Mouse (Mus musculus) heart, postnatal 0 days (tissue): ENCODE results near the gene Stk38. TPM values are rescaled to one million over a fixed set of nuclear protein-coding genes. Genes with fewer than 3 reads are reported as not detected.

Experiments used
- ATAC-seq: fragments of 200-750 bp; cut with Nextera tagmentation; 2 replicates; pipeline ENCODE4 v1.8.0; 2017; ENCODE audit warnings: low read depth, moderate number of reproducible peaks, moderate library complexity; ENCODE audit not compliant: insufficient read depth
- DNase-seq: peaks from one replicate; pipeline ENCODE4 v3.0.0-alpha.2; 2016; ENCODE audit warnings: low spot score
- H3K27ac ChIP-seq: fragments of 300-500 bp; sonication (generic); 2 replicates; pipeline ENCODE4 v1.5.1; 2014; ENCODE audit warnings: low read depth, mild to moderate bottlenecking
- H3K27me3 ChIP-seq: fragments of 300-500 bp; sonication (generic); 2 replicates; pipeline ENCODE4 v1.6.1; 2014; ENCODE audit warnings: low read length, mixed read lengths; ENCODE audit not compliant: control insufficient read depth, insufficient read depth
- H3K36me3 ChIP-seq: fragments of 300-500 bp; sonication (generic); replicated peaks from 2 replicates; pipeline ENCODE4 v1.6.1; 2014; ENCODE audit warnings: low read length, mixed read lengths; ENCODE audit not compliant: control insufficient read depth, insufficient read depth
- H3K4me1 ChIP-seq: fragments of 300-500 bp; sonication (generic); 2 replicates; pipeline ENCODE4 v1.6.1; 2014; ENCODE audit warnings: antibody characterized with exemption; ENCODE audit not compliant: control insufficient read depth, insufficient read depth
- H3K4me2 ChIP-seq: fragments of 300-500 bp; sonication (generic); 2 replicates; pipeline ENCODE4 v1.6.1; 2014; ENCODE audit warnings: low read depth, mild to moderate bottlenecking, low read length, moderate library complexity
- H3K4me3 ChIP-seq: fragments of 300-500 bp; sonication (generic); 2 replicates; pipeline ENCODE4 v1.5.1; 2014; ENCODE audit warnings: low read depth, low read length
- H3K9ac ChIP-seq: fragments of 300-500 bp; sonication (generic); replicated peaks from 2 replicates; pipeline ENCODE4 v1.6.1; 2014; ENCODE audit warnings: low read depth, low read length, mixed read lengths
- H3K9me3 ChIP-seq: fragments of 300-500 bp; sonication (generic); replicated peaks from 2 replicates; pipeline ENCODE4 v1.6.1; 2016; ENCODE audit warnings: low read length; ENCODE audit not compliant: control insufficient read depth
- CTCF ChIP-seq: IDR thresholded peaks from 2 replicates; pipeline ENCODE4 v1.5.1; 2016; ENCODE audit warnings: antibody characterized with exemption, control low read depth, low read depth
- EP300 ChIP-seq: IDR thresholded peaks from 2 replicates; pipeline ENCODE4 v1.6.1; 2016; ENCODE audit warnings: antibody characterized with exemption, low read depth
- WGBS: fragments of 180-500 bp; shearing (Covaris S2); extraction: QIAGEN DNeasy Blood & Tissue Kit; methylation state at CpG from one replicate; pipeline ENCODE4 v1.1.7; 2014; 5-methylcytosine and 5-hydroxymethylcytosine counted together
- polyA plus RNA-seq: library from polyadenylated mRNA; unstranded; fragments of >200 nt; fragmentation: Nextera tagmentation; extraction: Ambion mirVana; gene quantifications from 2 replicates; pipeline ENCODE4 v1.2.1, GENCODE M21; 2015
- total RNA-seq: library from RNA; depleted of rRNA; stranded (reverse); fragments of >200 nt; gene quantifications from 2 replicates; pipeline ENCODE4 v1.2.3, GENCODE M21; 2014; ENCODE audit warnings: low replicate concordance

Stk38 gene
- total and polyA plus RNA-seq, 2 experiments from 2014 or later: 49.8 to 53.7 TPM

GRCm38 (mm10) chr17:28931436-28932211 lies 76.2 kb downstream of the Stk38 start:
- H3K36me3 ChIP-seq: no peaks in the 10 kb centered on the region
- WGBS: 88% methylated on average over 18 of the region's 18 CpGs

GRCm38 (mm10) chr17:28930392-28931074 lies 77.3 kb downstream of the Stk38 start:
- peak overlapping the region; percentile 89 for H3K27ac ChIP-seq
- peak; percentile 92 for ATAC-seq
- H3K27me3 ChIP-seq: no peaks in the 10 kb centered on the region
- H3K36me3 ChIP-seq: no peaks in the 10 kb centered on the region
- H3K4me1 ChIP-seq: peaks cover 7% of the 10 kb centered on the region; the same call in 1 of the 2 replicates
- H3K4me3 ChIP-seq: no peak overlapping the region
- TF ChIP-seq CTCF (peak; percentile 39), EP300 (peak; percentile 71; the same call in 1 of the 2 replicates)
- peak; percentile 92 for DNase-seq
- 4% methylated on average over 14 of the region's 14 CpGs for WGBS
- H3K4me2 ChIP-seq: peak overlapping the region; percentile 31
- H3K9ac ChIP-seq: no peak overlapping the region
- no peaks in the 10 kb centered on the region for H3K9me3 ChIP-seq

More at GRCm38 (mm10) chr17:28931436-28932211, 76.2 kb downstream of the Stk38 start:
- Histone ChIP-seq H3K4me3 (no peak overlapping the region), H3K9me3 (no peaks in the 10 kb centered on the region), H3K4me1 (peaks cover 7% of the 10 kb centered on the region; the same call in 1 of the 2 replicates), H3K27ac (peak overlapping the region; percentile 89), H3K9ac (no peak overlapping the region), H3K4me2 (no peak overlapping the region), H3K27me3 (no peaks in the 10 kb centered on the region)
- DNase-seq: no peak
- no peak for ATAC-seq
- no peak for TF ChIP-seq EP300
- TF ChIP-seq CTCF: no peak

- no peak for TF ChIP-seq EP300
- no peak for TF ChIP-seq CTCF
- H3K9me3 ChIP-seq: no peaks in the 10 kb centered on the region
- DNase-seq (no peak), ATAC-seq (no peak)
- no peak overlapping the region for H3K27ac ChIP-seq
- H3K4me1 ChIP-seq: peaks cover 7% of the 10 kb centered on the region; the same call in 1 of the 2 replicates
- H3K4me2 ChIP-seq: no peak overlapping the region
- no peaks in the 10 kb centered on the region for H3K36me3 ChIP-seq
- no peaks in the 10 kb centered on the region for H3K27me3 ChIP-seq
- 95% methylated on average over 4 of the region's 4 CpGs for WGBS
- H3K9ac ChIP-seq: no peak overlapping the region
- H3K4me3 ChIP-seq: no peak overlapping the region
Measured at GRCm38 (mm10) chr17:28929369-28929768, 78.4 kb downstream of the Stk38 start.

DNA sequence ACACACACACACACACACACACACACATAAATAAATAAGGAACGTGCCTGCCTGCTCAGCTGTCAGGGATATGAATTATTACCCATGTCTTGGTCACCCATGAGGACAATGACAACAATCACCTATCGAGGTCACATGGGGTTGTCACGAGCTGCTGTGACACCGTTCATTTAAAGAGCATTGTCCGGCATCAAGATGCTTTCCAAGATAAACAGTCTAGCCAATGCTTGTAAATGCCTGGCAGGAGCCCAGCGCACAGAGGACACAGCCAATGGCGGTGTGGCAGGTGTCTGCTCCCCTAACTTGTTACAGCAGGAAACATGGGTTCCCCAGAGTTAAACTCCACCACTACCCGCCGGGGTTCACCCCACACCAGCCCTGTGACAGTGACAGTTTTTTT lies 79.8 kb downstream of the Stk38 start:
- DNase-seq: no peak
- Histone ChIP-seq H3K27me3 (no peaks in the 10 kb centered on the region), H3K4me2 (no peak overlapping the region), H3K4me3 (no peak overlapping the region), H3K9me3 (no peaks in the 10 kb centered on the region), H3K36me3 (no peaks in the 10 kb centered on the region), H3K27ac (no peak overlapping the region), H3K4me1 (peaks cover 7% of the 10 kb centered on the region; the same call in 1 of the 2 replicates), H3K9ac (no peak overlapping the region)
- ATAC-seq: no peak
- WGBS: 65% methylated on average over 9 of the region's 9 CpGs
- no peak for TF ChIP-seq EP300
- TF ChIP-seq CTCF: no peak

DNA sequence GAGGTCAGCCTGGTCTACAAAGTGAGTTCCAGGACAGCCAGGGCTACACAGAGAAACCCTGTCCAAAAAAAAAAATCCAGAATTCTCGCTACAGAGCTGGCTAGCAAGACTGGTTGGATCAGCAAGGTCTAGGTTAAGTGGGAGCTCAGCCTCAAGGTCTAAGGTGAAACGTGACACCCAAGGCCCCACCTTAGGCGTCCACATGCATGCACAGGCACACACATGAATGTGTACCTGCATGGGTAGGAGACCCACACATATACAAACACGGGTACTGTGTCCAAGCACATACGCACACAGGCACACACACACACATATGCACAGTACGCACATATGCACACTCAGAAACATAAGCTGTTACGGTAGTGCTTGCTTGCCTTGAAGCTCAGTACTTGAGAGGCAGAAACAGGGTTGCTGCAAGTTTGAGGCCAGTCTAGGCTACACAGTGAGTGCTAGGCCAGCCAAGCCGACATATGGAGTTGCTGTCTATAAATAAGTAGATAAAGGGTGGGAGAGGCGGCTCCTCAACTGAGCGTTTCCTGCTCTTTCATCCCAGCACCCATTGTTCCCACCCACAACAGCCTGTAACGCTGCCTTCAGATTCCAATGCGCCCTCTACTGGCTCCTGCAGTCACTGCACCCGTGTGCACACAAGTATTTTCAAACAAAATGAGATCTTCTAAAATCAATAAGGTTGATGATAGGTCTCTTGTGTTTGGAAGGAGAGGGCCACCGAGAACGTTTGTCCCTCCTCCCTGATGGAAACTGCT lies 80.7 kb downstream of the Stk38 start:
- Histone ChIP-seq H3K9me3 (no peaks in the 10 kb centered on the region), H3K4me2 (no peak overlapping the region), H3K4me1 (peaks cover 7% of the 10 kb centered on the region; the same call in 1 of the 2 replicates), H3K36me3 (no peaks in the 10 kb centered on the region), H3K9ac (no peak overlapping the region), H3K4me3 (no peak overlapping the region), H3K27ac (no peak overlapping the region), H3K27me3 (no peaks in the 10 kb centered on the region)
- DNase-seq (peak; percentile 71), ATAC-seq (no peak)
- WGBS: 43% methylated on average over 15 of the region's 15 CpGs
- TF ChIP-seq EP300: no peak
- peak; percentile 72 for TF ChIP-seq CTCF
